Mouse (Mus musculus): ENCODE data around the gene Limk2. TPM values are rescaled to one million over a fixed set of nuclear protein-coding genes. Genes with fewer than 3 reads are reported as not detected.

Limk2 gene
- total and polyA plus RNA-seq, 2 experiments from 2014 or later: 31.0 to 38.3 TPM

DNA sequence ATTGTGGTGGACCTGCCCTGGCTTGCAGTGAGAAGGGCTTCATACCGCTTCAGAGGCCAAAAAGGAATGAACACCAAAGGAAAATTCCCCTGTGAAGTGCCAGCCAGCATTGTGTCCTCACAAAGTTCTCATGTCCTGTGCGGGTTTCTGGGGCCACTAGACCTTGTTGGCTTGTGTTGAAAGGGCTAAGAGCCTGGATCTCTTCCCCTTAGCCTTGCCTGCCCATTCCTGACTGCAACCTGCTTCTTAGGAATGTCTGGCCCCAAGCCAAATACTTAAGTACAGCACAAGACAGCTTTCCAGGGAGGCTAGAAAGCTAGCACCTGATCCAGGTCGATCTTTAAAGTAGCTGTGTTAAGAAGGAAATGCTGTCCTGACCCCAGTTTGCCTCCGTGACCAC is 106.2 kb downstream of the Limk2 start:
- Histone ChIP-seq H3K4me3 (ENCODE audit: low read depth, low read length) (no peak overlapping the region), H3K36me3 (replicated peaks; ENCODE audit: control insufficient read depth, insufficient read depth, low read length) (peaks cover 93% of the 10 kb centered on the region), H3K4me1 (ENCODE audit: control insufficient read depth, insufficient read depth) (peaks cover 20% of the 10 kb centered on the region), H3K27me3 (ENCODE audit: control insufficient read depth, insufficient read depth, low read length) (no peaks in the 10 kb centered on the region), H3K27ac (ENCODE audit: low read depth) (peak overlapping the region; percentile 70), H3K9me3 (replicated peaks; ENCODE audit: control insufficient read depth, low read length) (no peaks in the 10 kb centered on the region), H3K4me2 (ENCODE audit: low read depth, low read length) (peak overlapping the region; percentile 8; the same call in 1 of the 2 replicates), H3K9ac (replicated peaks; ENCODE audit: low read depth, low read length) (no peak overlapping the region)
- WGBS: 39% methylated on average over 4 of the region's 4 CpGs
- DNase-seq (ENCODE audit: low spot score): no peak
- 0 out of 2 replicates have a peak, but pooled peaks have one; percentile 27 for ATAC-seq (ENCODE audit: insufficient read depth, low read depth)
- TF ChIP-seq CTCF (IDR thresholded peaks at IDR 0.05; ENCODE audit: low read depth) (no peak), EP300 (IDR thresholded peaks at IDR 0.05; ENCODE audit: low read depth) (no peak)

- DNase-seq (ENCODE audit: low spot score) (no peak), ATAC-seq (ENCODE audit: insufficient read depth, low read depth) (no peak)
- WGBS: 40% methylated on average over 4 of the region's 4 CpGs
- Histone ChIP-seq H3K27ac (ENCODE audit: low read depth) (peak overlapping the region; percentile 70), H3K4me1 (ENCODE audit: control insufficient read depth, insufficient read depth) (peaks cover 20% of the 10 kb centered on the region), H3K4me3 (ENCODE audit: low read depth, low read length) (no peak overlapping the region), H3K36me3 (replicated peaks; ENCODE audit: control insufficient read depth, insufficient read depth, low read length) (peaks cover 93% of the 10 kb centered on the region), H3K9me3 (replicated peaks; ENCODE audit: control insufficient read depth, low read length) (no peaks in the 10 kb centered on the region), H3K27me3 (ENCODE audit: control insufficient read depth, insufficient read depth, low read length) (no peaks in the 10 kb centered on the region), H3K9ac (replicated peaks; ENCODE audit: low read depth, low read length) (no peak overlapping the region), H3K4me2 (ENCODE audit: low read depth, low read length) (peak overlapping the region; percentile 8; the same call in 1 of the 2 replicates)
- no peak for TF ChIP-seq EP300 (IDR thresholded peaks at IDR 0.05; ENCODE audit: low read depth)
- no peak for TF ChIP-seq CTCF (IDR thresholded peaks at IDR 0.05; ENCODE audit: low read depth)
Measured at GRCm38 (mm10) chr11:3302385-3302784, 106.6 kb downstream of the Limk2 start.

GRCm38 (mm10) chr11:3301075-3301474 is 107.9 kb downstream of the Limk2 start:
- TF ChIP-seq EP300 (IDR thresholded peaks at IDR 0.05; ENCODE audit: low read depth): no peak
- TF ChIP-seq CTCF (IDR thresholded peaks at IDR 0.05; ENCODE audit: low read depth): no peak
- peaks cover 20% of the 10 kb centered on the region for H3K4me1 ChIP-seq (ENCODE audit: control insufficient read depth, insufficient read depth)
- peaks cover 92% of the 10 kb centered on the region for H3K36me3 ChIP-seq (replicated peaks; ENCODE audit: control insufficient read depth, insufficient read depth, low read length)
- no peaks in the 10 kb centered on the region for H3K27me3 ChIP-seq (ENCODE audit: control insufficient read depth, insufficient read depth, low read length)
- no peaks in the 10 kb centered on the region for H3K9me3 ChIP-seq (replicated peaks; ENCODE audit: control insufficient read depth, low read length)
- no peak overlapping the region for H3K9ac ChIP-seq (replicated peaks; ENCODE audit: low read depth, low read length)
- WGBS: 87% methylated on average over 5 of the region's 5 CpGs
- DNase-seq (ENCODE audit: low spot score) (no peak), ATAC-seq (ENCODE audit: insufficient read depth, low read depth) (no peak)
- no peak overlapping the region for H3K4me3 ChIP-seq (ENCODE audit: low read depth, low read length)
- H3K27ac ChIP-seq (ENCODE audit: low read depth): no peak overlapping the region
- H3K4me2 ChIP-seq (ENCODE audit: low read depth, low read length): no peak overlapping the region

DNA sequence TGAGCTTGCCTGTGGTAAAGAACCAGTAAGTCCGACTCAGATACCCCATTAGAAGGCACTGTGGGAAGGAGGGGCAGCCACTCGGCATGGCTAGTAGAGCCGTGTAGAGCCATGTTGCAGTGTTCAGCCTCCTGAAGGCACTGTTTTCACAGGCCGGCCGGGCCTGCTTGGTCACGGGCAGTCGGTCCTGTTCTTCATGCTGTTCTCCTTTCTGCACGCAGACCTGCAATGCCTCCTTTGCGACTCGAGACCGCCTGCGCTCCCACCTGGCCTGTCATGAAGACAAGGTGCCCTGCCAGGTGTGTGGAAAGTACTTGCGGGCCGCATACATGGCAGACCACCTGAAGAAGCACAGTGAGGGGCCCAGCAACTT is 110.2 kb downstream of the Limk2 start:
- no peak for ATAC-seq (ENCODE audit: insufficient read depth, low read depth)

DNA sequence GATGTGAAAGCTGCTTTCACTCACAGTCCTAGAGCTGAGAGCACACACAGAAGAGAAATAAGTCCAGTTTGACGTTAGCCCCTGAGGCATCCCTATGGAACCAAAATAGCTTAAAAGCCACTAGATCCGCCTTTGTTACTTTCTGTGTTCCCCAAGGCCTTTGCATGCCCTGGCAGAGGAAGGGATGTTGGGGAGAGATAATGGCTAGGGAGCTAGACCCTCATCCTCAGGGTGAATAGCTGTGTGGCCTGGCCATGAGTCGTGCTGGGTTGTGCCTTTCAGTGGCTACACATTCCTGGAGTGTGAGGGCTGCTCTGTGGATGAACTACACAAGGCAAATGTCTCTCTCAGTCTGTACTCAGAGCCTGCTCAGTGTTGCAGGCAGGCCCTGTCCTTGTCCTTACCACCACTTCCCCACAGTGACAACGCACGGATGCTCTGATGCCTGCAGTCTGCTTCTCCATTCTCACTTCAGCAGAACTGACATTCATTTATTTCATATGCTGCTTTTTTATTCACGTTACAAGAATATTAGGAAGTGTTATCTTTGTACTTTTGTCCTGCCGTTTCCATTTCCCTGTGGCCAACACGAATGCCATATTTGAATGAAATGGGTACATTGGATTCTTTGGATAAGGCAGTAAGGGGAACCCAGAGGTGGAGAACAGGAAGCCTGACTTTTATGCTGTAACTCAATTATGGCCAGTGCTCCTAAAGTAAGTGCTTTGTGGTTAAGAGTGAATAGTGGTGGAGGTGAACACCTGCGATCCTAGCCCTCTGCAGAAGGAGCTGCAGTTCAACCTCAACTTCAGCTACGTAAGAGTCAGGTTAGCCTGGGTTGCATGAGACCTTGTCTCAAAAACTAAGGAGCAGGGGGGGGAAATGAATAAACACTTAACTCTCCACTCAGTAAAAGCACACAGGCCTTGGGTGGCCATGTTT is 110.8 kb downstream of the Limk2 start:
- Histone ChIP-seq H3K4me2 (ENCODE audit: low read depth, low read length) (no peak overlapping the region), H3K27me3 (ENCODE audit: control insufficient read depth, insufficient read depth, low read length) (no peaks in the 10 kb centered on the region), H3K9me3 (replicated peaks; ENCODE audit: control insufficient read depth, low read length) (no peaks in the 10 kb centered on the region), H3K4me3 (ENCODE audit: low read depth, low read length) (no peak overlapping the region), H3K4me1 (ENCODE audit: control insufficient read depth, insufficient read depth) (peaks cover 20% of the 10 kb centered on the region), H3K36me3 (replicated peaks; ENCODE audit: control insufficient read depth, insufficient read depth, low read length) (peaks cover 95% of the 10 kb centered on the region), H3K9ac (replicated peaks; ENCODE audit: low read depth, low read length) (no peak overlapping the region), H3K27ac (ENCODE audit: low read depth) (no peak overlapping the region; the same call in 1 of the 2 replicates)
- WGBS: 71% methylated on average over 10 of the region's 10 CpGs
- TF ChIP-seq CTCF (IDR thresholded peaks at IDR 0.05; ENCODE audit: low read depth) (no peak), EP300 (IDR thresholded peaks at IDR 0.05; ENCODE audit: low read depth) (no peak)
- no peak for DNase-seq (ENCODE audit: low spot score)
- ATAC-seq (ENCODE audit: insufficient read depth, low read depth): no peak

More for the DNA sequence above, 110.2 kb downstream of the Limk2 start:
- H3K9me3 ChIP-seq (replicated peaks; ENCODE audit: control insufficient read depth, low read length): no peaks in the 10 kb centered on the region
- no peak overlapping the region for H3K4me2 ChIP-seq (ENCODE audit: low read depth, low read length)
- H3K27ac ChIP-seq (ENCODE audit: low read depth): no peak overlapping the region
- peaks cover 20% of the 10 kb centered on the region for H3K4me1 ChIP-seq (ENCODE audit: control insufficient read depth, insufficient read depth)
- no peak overlapping the region for H3K4me3 ChIP-seq (ENCODE audit: low read depth, low read length)
- 81% methylated on average over 14 of the region's 14 CpGs for WGBS
- H3K9ac ChIP-seq (replicated peaks; ENCODE audit: low read depth, low read length): no peak overlapping the region
- no peak for DNase-seq (ENCODE audit: low spot score)
- H3K27me3 ChIP-seq (ENCODE audit: control insufficient read depth, insufficient read depth, low read length): no peaks in the 10 kb centered on the region
- H3K36me3 ChIP-seq (replicated peaks; ENCODE audit: control insufficient read depth, insufficient read depth, low read length): peaks cover 95% of the 10 kb centered on the region
- TF ChIP-seq EP300 (IDR thresholded peaks at IDR 0.05; ENCODE audit: low read depth) (no peak), CTCF (IDR thresholded peaks at IDR 0.05; ENCODE audit: low read depth) (no peak)

All from heart, postnatal 0 days (tissue).